Mouse (Mus musculus) midbrain, embryonic 11.5 days (tissue): ENCODE results near the gene Stx11. TPM values are rescaled to one million over a fixed set of nuclear protein-coding genes. Genes with fewer than 3 reads are reported as not detected.
A peak's percentile ranks its signal among the peaks of the same experiment; 100 is the strongest.

ENCODE experiments used
- ATAC-seq: fragments of 200-750 bp; cut with Nextera tagmentation; 2 replicates; pipeline ENCODE4 v1.8.0; 2017; ENCODE audit warnings: moderate TSS enrichment, moderate library complexity; ENCODE audit not compliant: low FRiP score
- DNase-seq: peaks from one replicate; pipeline ENCODE4 v3.0.0; 2015; ENCODE audit warnings: low spot score; ENCODE audit errors: missing footprints
- H3K27ac ChIP-seq: fragments of 300-500 bp; sonication (generic); 2 replicates; pipeline ENCODE4 v1.5.1; 2014; ENCODE audit warnings: low read depth, low read length
- H3K27me3 ChIP-seq: fragments of 300-500 bp; sonication (generic); 2 replicates; pipeline ENCODE4 v1.6.1; 2014; ENCODE audit warnings: mild to moderate bottlenecking, low read length, moderate library complexity, mixed read lengths; ENCODE audit not compliant: control insufficient read depth, insufficient read depth
- H3K36me3 ChIP-seq: fragments of 300-500 bp; sonication (generic); 2 replicates; pipeline ENCODE4 v1.6.1; 2014; ENCODE audit warnings: mild to moderate bottlenecking, low read length, moderate library complexity, mixed read lengths; ENCODE audit not compliant: control insufficient read depth, insufficient read depth
- H3K4me1 ChIP-seq: fragments of 300-500 bp; sonication (generic); 2 replicates; pipeline ENCODE4 v1.6.1; 2014; ENCODE audit warnings: low read length; ENCODE audit not compliant: control insufficient read depth, insufficient read depth
- H3K4me2 ChIP-seq: fragments of 300-500 bp; sonication (generic); 2 replicates; pipeline ENCODE4 v1.6.1; 2014; ENCODE audit warnings: mild to moderate bottlenecking, moderate library complexity
- H3K4me3 ChIP-seq: fragments of 300-500 bp; sonication (generic); 2 replicates; pipeline ENCODE4 v1.5.1; 2014; ENCODE audit warnings: low read depth, low read length
- H3K9ac ChIP-seq: fragments of 300-500 bp; sonication (generic); 2 replicates; pipeline ENCODE4 v1.6.1; 2014; ENCODE audit warnings: low read length
- H3K9me3 ChIP-seq: fragments of 300-500 bp; sonication (generic); 2 replicates; pipeline ENCODE4 v1.6.1; 2016; ENCODE audit warnings: low read length; ENCODE audit not compliant: control insufficient read depth
- WGBS: fragments of 180-500 bp; shearing (Covaris S2); extraction: QIAGEN DNeasy Blood & Tissue Kit; methylation state at CpG from one replicate; pipeline ENCODE4 v1.1.7; 2014; 5-methylcytosine and 5-hydroxymethylcytosine counted together
- polyA plus RNA-seq: library from polyadenylated mRNA; unstranded; fragments of >200 nt; fragmentation: Nextera tagmentation; extraction: Ambion mirVana; gene quantifications from 2 replicates; pipeline ENCODE4 v1.2.1, GENCODE M21; 2014

The Stx11 gene
- polyA plus RNA-seq, 1 experiment from 2014 or later: 2.0 TPM

DNA sequence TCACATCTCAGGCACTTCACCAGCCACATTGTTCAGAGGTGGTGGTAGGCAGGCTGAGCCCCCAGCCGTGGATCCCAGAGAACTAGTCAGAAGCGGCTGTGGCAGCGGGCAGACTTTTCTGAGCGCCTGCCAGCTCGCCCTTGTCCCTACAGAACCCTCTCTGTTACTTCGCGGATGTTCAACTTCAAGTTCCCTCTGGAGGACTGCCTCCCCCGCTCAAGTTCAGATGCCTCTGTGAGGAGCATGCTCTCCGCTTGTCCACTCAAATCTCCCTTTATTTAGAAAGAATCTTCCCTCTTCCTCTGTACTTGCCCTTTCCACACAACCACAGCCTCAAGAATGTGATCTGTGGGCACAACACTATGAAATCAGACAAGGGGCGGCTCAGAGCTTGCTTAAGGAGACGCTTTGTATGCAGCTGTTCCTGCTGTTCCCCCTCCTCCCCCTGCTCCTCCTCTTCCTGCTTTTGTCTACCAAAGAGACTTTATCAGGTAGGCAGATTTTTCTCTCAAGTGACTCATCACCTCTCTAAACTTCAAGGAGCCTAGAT is 52.0 kb downstream of the Stx11 start:
- no peaks in the 10 kb centered on the region for H3K36me3 ChIP-seq
- DNase-seq (no peak), ATAC-seq (no peak)
- no peak overlapping the region for H3K27ac ChIP-seq
- WGBS: 70% methylated on average over 11 of the region's 11 CpGs
- no peak overlapping the region for H3K4me2 ChIP-seq
- H3K9me3 ChIP-seq: no peaks in the 10 kb centered on the region
- H3K4me1 ChIP-seq: no peaks in the 10 kb centered on the region
- H3K27me3 ChIP-seq: no peaks in the 10 kb centered on the region
- no peak overlapping the region for H3K4me3 ChIP-seq
- no peak overlapping the region for H3K9ac ChIP-seq

DNA sequence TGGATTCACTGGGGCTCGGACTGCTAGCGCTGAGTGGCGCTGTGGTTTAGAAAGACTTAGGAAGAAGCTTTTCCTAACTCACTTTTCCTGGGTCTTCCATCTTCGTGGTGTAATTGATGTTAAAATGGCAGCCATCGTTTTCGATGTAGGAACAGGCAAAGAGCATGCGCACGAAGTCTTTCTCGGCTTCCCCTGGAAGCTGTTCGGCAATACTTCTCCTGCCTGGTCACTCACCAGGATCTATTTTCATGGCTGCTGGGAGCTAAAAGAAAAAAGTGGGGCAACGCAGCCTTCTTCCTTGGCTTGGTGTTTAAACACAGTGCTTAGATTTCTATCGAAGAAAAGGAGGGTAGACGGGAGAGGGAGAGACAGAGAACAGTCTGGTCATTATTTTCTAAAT is 52.6 kb downstream of the Stx11 start:
- no peak for ATAC-seq
- Histone ChIP-seq H3K9ac (no peak overlapping the region), H3K4me2 (no peak overlapping the region), H3K27me3 (no peaks in the 10 kb centered on the region), H3K4me1 (no peaks in the 10 kb centered on the region), H3K36me3 (no peaks in the 10 kb centered on the region), H3K4me3 (no peak overlapping the region), H3K9me3 (no peaks in the 10 kb centered on the region), H3K27ac (no peak overlapping the region)
- DNase-seq: no peak
- 91% methylated on average over 13 of the region's 13 CpGs for WGBS

DNA sequence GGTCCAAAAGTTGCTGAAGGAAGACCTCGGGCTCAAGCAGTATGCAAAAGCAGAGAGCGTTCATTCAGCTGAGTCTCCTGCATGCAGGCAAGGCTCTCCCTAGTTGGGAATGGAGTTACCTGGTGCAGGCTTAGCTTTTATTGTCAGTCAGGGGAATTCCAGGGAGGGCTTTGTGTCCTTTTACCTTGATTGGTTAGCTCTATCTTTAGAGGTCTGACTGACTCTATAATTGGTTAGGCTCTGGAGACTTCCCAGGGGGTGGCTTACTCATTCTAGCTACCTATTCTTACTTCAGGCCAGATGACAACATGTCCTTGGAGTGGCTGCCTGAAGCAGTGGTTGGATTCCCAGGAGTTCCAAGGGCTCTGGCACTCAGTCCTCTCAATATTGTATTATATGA is 54.2 kb downstream of the Stx11 start:
- Histone ChIP-seq H3K9me3 (no peaks in the 10 kb centered on the region), H3K4me3 (no peak overlapping the region), H3K9ac (no peak overlapping the region), H3K4me2 (no peak overlapping the region), H3K27me3 (no peaks in the 10 kb centered on the region), H3K4me1 (no peaks in the 10 kb centered on the region), H3K36me3 (no peaks in the 10 kb centered on the region), H3K27ac (no peak overlapping the region)
- ATAC-seq: no peak
- DNase-seq: no peak
- 88% methylated on average over 2 of the region's 2 CpGs for WGBS

DNA sequence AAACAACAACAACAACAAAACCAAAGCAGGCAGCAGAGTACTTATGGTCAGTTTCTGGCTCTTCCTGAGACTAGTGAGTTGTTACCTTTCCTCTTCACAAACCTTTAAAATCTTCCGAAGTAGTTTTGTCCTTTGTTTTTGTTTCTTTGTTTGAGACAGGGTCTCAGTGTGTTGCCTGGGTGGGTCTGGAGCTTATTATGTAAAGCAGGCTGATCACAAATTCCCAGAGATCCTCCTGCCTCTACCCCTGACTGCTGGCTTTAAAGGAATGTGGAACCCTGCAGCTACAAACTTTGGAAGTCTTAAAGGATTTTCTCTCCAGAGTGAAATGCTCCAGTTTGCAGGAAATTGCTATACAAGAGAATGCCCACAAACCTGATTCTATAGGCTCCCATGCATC is 54.9 kb downstream of the Stx11 start:
- no peak overlapping the region for H3K4me3 ChIP-seq
- no peak overlapping the region for H3K9ac ChIP-seq
- H3K27ac ChIP-seq: no peak overlapping the region
- ATAC-seq: no peak
- no peaks in the 10 kb centered on the region for H3K4me1 ChIP-seq
- no peaks in the 10 kb centered on the region for H3K27me3 ChIP-seq
- no peaks in the 10 kb centered on the region for H3K36me3 ChIP-seq
- no peaks in the 10 kb centered on the region for H3K9me3 ChIP-seq
- WGBS: 12% methylated on average over 1 of the region's 1 CpGs
- no peak for DNase-seq
- H3K4me2 ChIP-seq: no peak overlapping the region

DNA sequence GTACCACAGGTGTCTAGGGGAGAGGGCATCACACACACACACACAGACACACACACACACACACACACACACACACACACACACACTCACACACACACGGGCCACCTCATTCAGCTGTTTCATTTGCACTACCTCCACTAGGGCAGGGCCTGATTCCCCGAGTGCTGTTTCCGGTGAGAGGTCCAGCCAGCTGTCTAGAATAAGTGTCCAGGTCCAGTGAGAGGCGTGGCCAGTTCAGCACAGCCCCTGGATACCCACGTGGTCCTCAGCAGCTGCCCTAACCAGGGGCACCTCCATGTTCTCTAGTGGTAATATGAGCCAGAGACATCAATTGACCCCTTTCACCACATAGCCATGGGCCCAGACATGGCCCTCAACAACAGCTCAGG is 60.0 kb downstream of the Stx11 start:
- H3K4me1 ChIP-seq: no peaks in the 10 kb centered on the region
- no peak for DNase-seq
- H3K4me2 ChIP-seq: no peak overlapping the region
- H3K4me3 ChIP-seq: no peak overlapping the region
- no peaks in the 10 kb centered on the region for H3K9me3 ChIP-seq
- ATAC-seq: peak; percentile 16; the same call in 1 of the 2 replicates
- H3K36me3 ChIP-seq: no peaks in the 10 kb centered on the region
- H3K27ac ChIP-seq: no peak overlapping the region
- H3K27me3 ChIP-seq: no peaks in the 10 kb centered on the region
- 76% methylated on average over 5 of the region's 5 CpGs for WGBS
- no peak overlapping the region for H3K9ac ChIP-seq

DNA sequence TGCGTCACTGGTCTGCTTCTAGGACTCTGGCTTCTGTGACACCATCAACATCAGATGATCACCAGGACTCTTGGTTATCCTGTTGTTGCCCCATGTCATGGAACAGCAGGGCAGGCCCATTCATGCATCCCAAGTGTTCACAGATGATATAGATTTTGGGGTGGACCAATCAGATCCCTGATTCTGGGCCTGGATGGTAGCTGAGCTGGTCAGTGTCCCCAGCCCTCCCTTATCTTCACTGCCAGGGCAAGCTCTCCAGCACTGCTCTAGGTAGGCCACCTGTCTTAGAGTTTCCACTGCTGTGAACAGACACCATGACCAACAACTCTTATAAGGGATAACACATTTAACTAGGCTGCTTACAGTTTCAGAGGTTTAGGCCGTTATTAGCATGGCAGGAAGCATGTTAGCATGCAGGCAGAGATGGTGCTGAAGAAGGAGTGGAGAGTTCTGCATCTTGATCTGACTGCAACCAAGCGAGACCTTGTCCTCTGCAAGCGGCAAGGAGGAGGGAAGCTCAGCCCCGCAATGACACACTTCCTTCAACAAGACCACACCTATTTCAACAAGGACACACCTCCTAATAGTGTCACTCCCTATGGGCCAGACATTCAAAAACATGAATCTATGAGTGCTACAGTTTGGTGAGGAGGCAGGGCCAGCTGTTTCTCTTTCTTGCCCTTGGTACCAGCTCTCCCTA is 60.5 kb downstream of the Stx11 start:
- Histone ChIP-seq H3K4me1 (no peaks in the 10 kb centered on the region), H3K9ac (no peak overlapping the region), H3K27ac (no peak overlapping the region), H3K9me3 (no peaks in the 10 kb centered on the region), H3K27me3 (no peaks in the 10 kb centered on the region), H3K4me2 (no peak overlapping the region), H3K36me3 (no peaks in the 10 kb centered on the region), H3K4me3 (no peak overlapping the region)
- no peak for ATAC-seq
- 90% methylated on average over 5 of the region's 5 CpGs for WGBS
- DNase-seq: no peak

DNA sequence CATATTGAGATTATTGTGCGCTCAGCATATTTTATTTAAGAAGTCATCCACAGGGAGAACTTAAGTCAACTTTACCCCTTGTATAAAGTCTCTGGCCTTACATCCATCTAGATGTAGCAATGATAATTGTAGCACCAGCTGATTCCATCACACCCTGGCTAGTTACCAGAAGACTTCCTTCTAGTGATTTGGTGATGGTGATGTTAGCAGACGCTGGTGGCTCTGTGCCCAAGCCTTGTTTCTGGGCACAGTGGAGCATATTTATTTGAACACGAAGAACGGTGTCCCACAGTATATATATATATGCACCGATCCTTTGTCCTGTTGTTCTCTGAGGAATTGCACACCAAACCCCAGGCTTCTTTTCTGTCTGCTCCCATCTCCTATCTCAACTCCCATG is 64.2 kb downstream of the Stx11 start:
- H3K36me3 ChIP-seq: no peaks in the 10 kb centered on the region
- H3K4me1 ChIP-seq: no peaks in the 10 kb centered on the region
- H3K27me3 ChIP-seq: no peaks in the 10 kb centered on the region
- DNase-seq: no peak
- no peaks in the 10 kb centered on the region for H3K9me3 ChIP-seq
- no peak overlapping the region for H3K4me2 ChIP-seq
- no peak for ATAC-seq
- WGBS: 93% methylated on average over 5 of the region's 5 CpGs
- no peak overlapping the region for H3K9ac ChIP-seq
- no peak overlapping the region for H3K4me3 ChIP-seq
- H3K27ac ChIP-seq: no peak overlapping the region

DNA sequence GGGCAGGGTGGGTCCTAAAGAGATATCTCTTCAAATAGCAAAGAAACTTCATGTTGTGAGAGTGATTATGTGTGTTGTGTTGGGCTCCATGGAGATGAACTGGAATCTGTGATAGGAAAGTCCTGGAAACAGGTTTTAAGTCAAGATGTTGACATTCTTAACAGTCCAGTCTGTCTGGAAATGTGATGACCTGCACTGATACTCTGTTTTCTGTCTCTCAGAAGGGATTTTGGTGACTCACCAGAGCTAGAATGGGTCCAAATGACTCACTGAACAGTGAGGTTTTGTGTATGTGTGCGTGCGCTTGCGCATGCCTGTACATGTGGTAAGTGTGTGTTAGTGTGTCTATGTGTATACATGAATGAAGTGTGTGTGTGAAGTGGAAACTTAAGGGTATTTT is 70.8 kb downstream of the Stx11 start:
- Histone ChIP-seq H3K4me1 (no peaks in the 10 kb centered on the region), H3K4me2 (no peak overlapping the region), H3K9me3 (no peaks in the 10 kb centered on the region), H3K4me3 (no peak overlapping the region), H3K36me3 (no peaks in the 10 kb centered on the region), H3K9ac (no peak overlapping the region), H3K27me3 (no peaks in the 10 kb centered on the region), H3K27ac (no peak overlapping the region)
- WGBS: 96% methylated on average over 3 of the region's 3 CpGs
- ATAC-seq: no peak
- DNase-seq: no peak

DNA sequence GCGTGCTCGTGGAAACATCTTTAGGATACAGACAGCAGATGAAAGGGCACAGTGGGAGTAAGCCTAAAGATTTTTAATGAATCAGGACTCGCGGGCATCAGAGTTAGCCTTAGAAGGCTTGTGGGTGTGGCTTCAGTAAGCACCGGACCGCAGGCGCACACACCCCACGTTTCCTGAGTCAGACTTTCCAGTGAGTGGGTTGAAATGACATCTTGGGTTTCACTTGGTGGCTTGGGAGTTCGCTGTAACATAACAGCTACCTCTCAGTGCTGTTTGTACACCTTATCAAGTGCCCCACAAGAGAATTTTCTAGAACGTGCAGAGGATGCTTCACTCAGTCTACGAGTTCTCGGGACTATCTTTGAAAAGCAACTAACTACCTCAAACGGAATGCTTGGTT is 75.7 kb downstream of the Stx11 start:
- H3K27ac ChIP-seq: no peak overlapping the region
- no peak for DNase-seq
- H3K9ac ChIP-seq: no peak overlapping the region
- no peak overlapping the region for H3K4me3 ChIP-seq
- WGBS: 84% methylated on average over 13 of the region's 13 CpGs
- H3K4me2 ChIP-seq: no peak overlapping the region
- no peak for ATAC-seq
- H3K9me3 ChIP-seq: no peaks in the 10 kb centered on the region
- H3K4me1 ChIP-seq: no peaks in the 10 kb centered on the region
- no peaks in the 10 kb centered on the region for H3K27me3 ChIP-seq
- H3K36me3 ChIP-seq: no peaks in the 10 kb centered on the region
